Mouse (Mus musculus) testis, adult 2 months (tissue): ENCODE results near the gene Elmo1. TPM values are rescaled to one million over a fixed set of nuclear protein-coding genes. Genes with fewer than 3 reads are reported as not detected.

Experiments used
- H3K27ac ChIP-seq: fragments of 200-500 bp; 2 replicates; pipeline ENCODE4 v1.5.1; 2012; ENCODE audit warnings: low read depth, low read length; ENCODE audit not compliant: control insufficient read depth, insufficient read depth
- H3K27me3 ChIP-seq: fragments of 200-500 bp; 2 replicates; pipeline ENCODE4 v1.6.1; 2012; ENCODE audit warnings: mild to moderate bottlenecking, low read length, moderate library complexity; ENCODE audit not compliant: control insufficient read depth, insufficient read depth
- H3K36me3 ChIP-seq: fragments of 200-500 bp; 2 replicates; pipeline ENCODE4 v1.6.1; 2012; ENCODE audit warnings: mild to moderate bottlenecking, low read length; ENCODE audit not compliant: control insufficient read depth, insufficient read depth
- H3K4me1 ChIP-seq: fragments of 200-500 bp; 2 replicates; pipeline ENCODE4 v1.6.1; 2012; ENCODE audit warnings: low read length; ENCODE audit not compliant: control insufficient read depth, insufficient read depth
- H3K4me3 ChIP-seq: fragments of 200-500 bp; 2 replicates; pipeline ENCODE4 v1.5.1; 2012; ENCODE audit warnings: low read depth, mild to moderate bottlenecking, low read length, moderate library complexity, mixed read lengths; ENCODE audit not compliant: control insufficient read depth
- CTCF ChIP-seq: fragments of 200-500 bp; IDR thresholded peaks from 2 replicates; pipeline ENCODE4 v1.5.1; 2012; ENCODE audit warnings: low read depth, mild to moderate bottlenecking, inconsistent platforms, low read length, moderate library complexity; ENCODE audit not compliant: control insufficient read depth, insufficient read depth, insufficient replicate concordance
- POLR2A ChIP-seq: fragments of 200-500 bp; IDR thresholded peaks from 2 replicates; pipeline ENCODE4 v1.6.1; 2012; ENCODE audit warnings: low read depth, mild to moderate bottlenecking, inconsistent platforms, low read length, moderate library complexity; ENCODE audit not compliant: control insufficient read depth
- polyA plus RNA-seq: library from polyadenylated mRNA; depleted of rRNA; stranded (reverse); fragments of >200 nt; gene quantifications from 2 replicates; pipeline ENCODE4 v1.2.3, GENCODE M21; 2012

The Elmo1 gene
- polyA plus RNA-seq, 1 experiment, result 17.9 TPM

- Histone ChIP-seq H3K4me1 (no peaks in the 10 kb centered on the region), H3K4me3 (no peak overlapping the region), H3K36me3 (no peaks in the 10 kb centered on the region), H3K27me3 (no peaks in the 10 kb centered on the region), H3K27ac (no peak overlapping the region)
- TF ChIP-seq POLR2A (no peak), CTCF (no peak)
Measured at GRCm38 (mm10) chr13:20097006-20097617, 6.7 kb downstream of the Elmo1 start.

- H3K4me1 ChIP-seq, result no peaks in the 10 kb centered on the region
- H3K36me3 ChIP-seq, result no peaks in the 10 kb centered on the region
- no peaks in the 10 kb centered on the region for H3K27me3 ChIP-seq
- no peak overlapping the region for H3K4me3 ChIP-seq
- H3K27ac ChIP-seq, result no peak overlapping the region
- TF ChIP-seq POLR2A, result no peak
Measured at GRCm38 (mm10) chr13:20097934-20098593, 7.7 kb downstream of the Elmo1 start.

GRCm38 (mm10) chr13:20098594-20098965 lies 8.2 kb downstream of the Elmo1 start:
- Histone ChIP-seq H3K4me1 (no peaks in the 10 kb centered on the region), H3K27me3 (no peaks in the 10 kb centered on the region), H3K27ac (no peak overlapping the region), H3K4me3 (no peak overlapping the region), H3K36me3 (no peaks in the 10 kb centered on the region)
- TF ChIP-seq POLR2A (no peak), CTCF (no peak)

GRCm38 (mm10) chr13:20099546-20099945 lies 9.2 kb downstream of the Elmo1 start:
- Histone ChIP-seq H3K4me1 (no peaks in the 10 kb centered on the region), H3K36me3 (no peaks in the 10 kb centered on the region), H3K27me3 (no peaks in the 10 kb centered on the region), H3K4me3 (no peak overlapping the region), H3K27ac (no peak overlapping the region)
- TF ChIP-seq POLR2A (no peak), CTCF (no peak)

GRCm38 (mm10) chr13:20100357-20100756 lies 10.0 kb downstream of the Elmo1 start:
- no peaks in the 10 kb centered on the region for H3K4me1 ChIP-seq
- no peaks in the 10 kb centered on the region for H3K27me3 ChIP-seq
- no peaks in the 10 kb centered on the region for H3K36me3 ChIP-seq
- H3K27ac ChIP-seq, result no peak overlapping the region
- no peak overlapping the region for H3K4me3 ChIP-seq
- no peak for TF ChIP-seq POLR2A
- TF ChIP-seq CTCF, result no peak

- H3K27ac ChIP-seq, result no peak overlapping the region
- no peaks in the 10 kb centered on the region for H3K4me1 ChIP-seq
- no peaks in the 10 kb centered on the region for H3K36me3 ChIP-seq
- H3K27me3 ChIP-seq, result no peaks in the 10 kb centered on the region
- no peak overlapping the region for H3K4me3 ChIP-seq
- TF ChIP-seq POLR2A (no peak), CTCF (no peak)
Measured at GRCm38 (mm10) chr13:20101691-20102090, 11.3 kb downstream of the Elmo1 start.

GRCm38 (mm10) chr13:20104791-20105190 lies 14.4 kb downstream of the Elmo1 start:
- TF ChIP-seq CTCF (no peak), POLR2A (no peak)
- H3K27ac ChIP-seq, result no peak overlapping the region
- no peaks in the 10 kb centered on the region for H3K4me1 ChIP-seq
- H3K36me3 ChIP-seq, result no peaks in the 10 kb centered on the region
- H3K4me3 ChIP-seq, result no peak overlapping the region
- H3K27me3 ChIP-seq, result no peaks in the 10 kb centered on the region

- no peaks in the 10 kb centered on the region for H3K36me3 ChIP-seq
- H3K4me1 ChIP-seq, result no peaks in the 10 kb centered on the region; the same call in 1 of the 2 replicates
- no peaks in the 10 kb centered on the region for H3K27me3 ChIP-seq
- H3K4me3 ChIP-seq, result no peak overlapping the region
- H3K27ac ChIP-seq, result no peak overlapping the region
- no peak for TF ChIP-seq POLR2A
- no peak for TF ChIP-seq CTCF
Measured at GRCm38 (mm10) chr13:20105996-20106395, 15.6 kb downstream of the Elmo1 start.
